Mouse (Mus musculus) heart, postnatal 14 days (tissue): ENCODE measurements at regions not wholly inside any gene's neighbourhood (a gene's known extent, or its start where the extent isn't known, plus 50 kb on each side); places are given as distances from the start of the nearest gene placed in this dataset.

Experiments used
- DNase-seq, 2 experiments: peaks; one replicate each; pipeline ENCODE4 v3.0.0; 2021 to 2022
- intact Hi-C: fragments of 180-260 bp; cut with DNase I; formaldehyde crosslinking; loops from one replicate; pipeline ENCODE4 v1.15.1; 2025

DNA sequence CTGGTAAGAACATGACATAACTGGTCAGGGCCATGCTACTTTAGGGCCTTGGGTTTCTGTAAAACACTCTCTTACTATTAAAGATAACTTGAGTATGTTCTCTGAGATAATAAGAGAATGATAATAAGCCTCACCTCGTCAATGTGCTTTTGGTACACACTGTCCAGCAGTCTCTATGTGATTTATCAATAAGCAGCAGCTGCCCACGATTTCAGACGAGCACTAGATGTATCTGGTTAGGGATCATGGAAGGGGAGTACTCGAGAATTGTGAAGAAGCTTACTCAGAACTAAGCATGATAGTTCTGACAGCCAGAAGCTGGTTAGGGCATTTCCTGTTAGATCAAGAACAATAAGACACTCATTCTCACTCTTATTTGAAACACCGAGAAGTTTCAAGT lies 53.8 kb downstream of the Neurod6 start:
- intact Hi-C loops, result no loop called here
- no peak for DNase-seq

DNA sequence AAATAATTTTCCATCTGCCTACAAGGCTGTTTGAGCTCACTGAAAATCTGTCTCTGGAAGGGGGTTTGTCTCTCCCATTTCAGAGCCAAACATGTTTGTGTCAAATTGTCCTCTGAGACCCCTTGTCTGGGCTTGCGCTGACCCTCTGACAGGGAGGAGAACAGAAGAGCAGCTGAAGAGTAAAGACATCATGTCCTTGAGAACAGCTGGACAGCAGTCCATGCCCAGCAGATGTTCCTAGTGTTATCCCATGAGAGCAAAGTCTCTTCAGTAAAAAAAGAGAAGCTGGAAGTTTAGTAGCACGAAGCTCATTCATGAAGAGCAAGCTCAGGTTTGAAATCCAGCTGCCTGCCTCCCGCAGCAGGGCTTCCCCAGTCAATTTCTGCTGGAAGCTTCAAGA lies 60.7 kb downstream of the Neurod6 start:
- intact Hi-C loops, result no loop called here
- DNase-seq, result peak in 1 of 2 experiments; percentile 18

GRCm38 (mm10) chr6:55617922-55618481 lies 63.1 kb downstream of the Neurod6 start:
- DNase-seq, result peak; percentile 31 to 42
- intact Hi-C loops, result no loop called here

DNA sequence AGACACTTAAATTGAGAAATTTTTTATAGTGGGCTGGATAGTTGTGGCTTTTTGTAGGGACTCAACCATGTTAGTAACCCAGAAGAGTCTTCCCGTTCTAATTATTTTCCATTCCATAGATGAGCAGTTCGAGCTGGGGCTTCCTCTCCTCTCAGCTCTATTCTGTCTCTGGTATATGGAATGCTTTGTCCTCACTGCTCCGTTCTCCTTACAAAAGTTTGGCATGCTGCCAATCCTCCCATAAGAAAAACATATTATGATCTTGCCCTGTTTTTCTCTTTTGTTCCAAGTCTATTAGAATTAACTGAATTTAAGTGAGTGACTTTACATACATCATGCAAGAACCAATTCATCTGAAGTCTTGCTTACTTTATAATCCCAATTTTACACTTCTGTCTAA lies 70.7 kb downstream of the Neurod6 start:
- intact Hi-C loops, result no loop called here
- no peak for DNase-seq

GRCm38 (mm10) chr6:55609976-55610375 lies 71.1 kb downstream of the Neurod6 start:
- intact Hi-C loops, result no loop called here
- no peak for DNase-seq

GRCm38 (mm10) chr6:55609053-55609452 lies 72.0 kb downstream of the Neurod6 start:
- no peak for DNase-seq
- intact Hi-C loops, result no loop called here

DNA sequence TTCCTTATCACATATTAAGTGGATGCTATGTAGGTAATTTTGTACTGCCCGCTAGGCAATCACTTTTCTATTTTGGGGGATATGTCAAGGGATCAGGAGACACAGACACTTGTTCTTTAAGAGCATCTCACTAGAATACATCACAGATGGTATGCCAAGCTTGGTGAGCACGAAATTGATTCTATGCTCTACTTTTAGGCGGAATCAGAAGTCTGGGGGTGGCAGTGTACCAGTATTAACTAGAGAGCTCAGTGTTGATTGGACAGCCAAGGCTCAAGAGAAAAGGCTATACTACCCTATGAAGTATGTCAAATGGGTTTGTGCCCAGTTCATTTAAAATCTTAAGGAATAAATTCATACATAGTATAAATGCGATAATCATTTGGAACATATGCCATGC lies 84.0 kb downstream of the Neurod6 start:
- DNase-seq, result no peak
- intact Hi-C loops, result no loop called here

DNA sequence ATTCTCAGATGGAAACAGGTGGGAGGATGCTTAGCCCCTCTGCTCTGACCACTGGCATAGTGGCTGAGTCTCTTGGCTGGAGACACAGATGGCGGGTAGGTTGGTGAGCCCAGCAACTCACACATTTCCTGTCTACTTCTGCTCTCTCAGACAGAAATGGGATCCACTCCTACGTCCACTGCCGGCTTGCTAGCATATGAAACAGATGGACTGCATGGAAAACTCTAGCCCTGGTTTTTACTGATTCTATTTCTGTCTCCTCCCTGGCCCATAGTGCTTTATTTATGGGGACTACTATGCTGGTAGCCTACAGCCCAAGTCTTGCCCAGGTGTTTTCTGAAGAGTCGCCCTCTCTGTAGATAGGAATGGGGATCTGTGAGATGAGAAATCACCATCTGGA lies 88.9 kb downstream of the Neurod6 start:
- intact Hi-C loops, result no loop called here
- no peak for DNase-seq

DNA sequence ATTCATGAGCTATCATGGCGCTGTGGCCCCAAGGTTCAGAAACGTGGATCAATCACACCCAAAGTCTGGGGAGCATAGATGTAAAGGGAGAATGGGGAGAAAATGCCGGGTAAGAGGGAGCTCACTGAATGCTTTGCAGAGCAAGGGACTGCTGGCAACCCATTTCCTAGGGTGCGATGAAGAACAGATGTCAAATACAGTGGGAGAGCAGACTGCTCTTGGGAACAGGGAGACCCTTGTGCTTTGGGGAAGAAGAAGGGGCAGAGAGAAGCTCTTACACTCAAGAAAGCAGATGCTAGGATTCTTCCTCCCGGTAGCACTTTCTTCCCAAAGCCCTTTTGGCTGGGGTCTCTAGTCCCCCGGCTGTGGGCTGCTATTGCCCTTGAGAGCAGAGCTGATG lies 100.0 kb downstream of the Neurod6 start:
- intact Hi-C loops, result no loop called here
- DNase-seq, result no peak

GRCm38 (mm10) chr6:55580036-55580435 lies 101.0 kb downstream of the Neurod6 start:
- DNase-seq, result no peak
- intact Hi-C loops, result no loop called here

DNA sequence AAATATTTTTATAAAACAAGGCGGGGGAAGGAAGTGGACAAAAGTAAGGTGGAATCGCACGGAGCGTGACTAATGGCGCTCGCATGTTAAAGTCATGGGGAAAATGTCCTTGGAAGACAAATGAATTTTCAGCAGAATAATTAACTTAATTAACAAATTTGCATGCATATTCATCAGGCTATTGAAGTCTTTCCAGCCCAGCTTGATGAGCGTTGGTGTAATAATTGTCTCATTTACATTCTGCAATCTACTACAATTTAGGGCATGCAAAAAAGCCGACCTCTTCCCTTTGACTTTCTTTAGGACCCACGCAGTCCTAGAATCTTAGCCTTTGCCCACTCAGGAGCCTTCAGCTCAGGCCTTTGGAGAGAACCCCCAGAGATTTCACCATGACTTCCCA lies 101.5 kb downstream of the Neurod6 start:
- intact Hi-C loops, result no loop called here
- DNase-seq, result no peak

- intact Hi-C loops, result no loop called here
- DNase-seq, result no peak
These were observed 102.0 kb downstream of the Neurod6 start for GRCm38 (mm10) chr6:55579105-55579504.

DNA sequence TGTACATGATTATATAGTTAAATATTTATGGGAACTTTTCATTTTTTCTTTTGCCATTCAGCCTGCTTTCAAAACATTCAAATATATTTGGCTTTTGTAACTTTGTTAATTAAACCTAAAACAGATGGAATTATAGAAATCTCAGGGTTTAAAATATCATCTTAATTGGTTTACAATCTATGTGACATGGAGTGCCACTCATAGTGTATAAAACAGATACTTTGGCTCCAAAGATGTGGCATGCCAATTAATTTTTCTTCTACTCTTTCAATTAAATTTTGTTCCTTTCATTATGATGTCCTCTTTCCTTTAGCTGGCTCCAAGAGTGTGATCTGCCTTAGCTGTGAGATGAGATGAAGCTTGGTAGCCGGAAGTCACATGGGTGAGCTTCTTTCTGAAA lies 103.0 kb downstream of the Neurod6 start:
- no peak for DNase-seq
- intact Hi-C loops, result no loop called here

DNA sequence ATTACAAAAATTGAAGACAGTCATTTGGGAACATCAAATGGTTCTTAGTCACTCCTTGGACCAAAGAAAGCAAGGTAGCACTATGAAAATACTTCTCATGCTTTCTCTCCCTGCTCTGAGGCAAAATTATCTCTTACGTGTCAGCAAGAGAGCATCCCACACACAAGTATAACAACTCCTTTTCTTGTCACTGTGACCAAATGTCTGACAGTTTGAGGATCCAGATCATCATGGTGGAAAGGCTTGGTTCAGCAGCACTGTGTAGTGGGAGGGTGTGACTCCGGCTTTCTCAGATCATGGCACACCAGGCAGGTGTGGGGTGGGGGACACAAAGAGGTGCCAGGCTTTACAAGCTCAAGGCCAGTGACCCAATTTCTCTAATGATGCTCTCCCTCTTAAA lies 113.5 kb downstream of the Neurod6 start:
- DNase-seq, result no peak
- intact Hi-C loops, result no loop called here

DNA sequence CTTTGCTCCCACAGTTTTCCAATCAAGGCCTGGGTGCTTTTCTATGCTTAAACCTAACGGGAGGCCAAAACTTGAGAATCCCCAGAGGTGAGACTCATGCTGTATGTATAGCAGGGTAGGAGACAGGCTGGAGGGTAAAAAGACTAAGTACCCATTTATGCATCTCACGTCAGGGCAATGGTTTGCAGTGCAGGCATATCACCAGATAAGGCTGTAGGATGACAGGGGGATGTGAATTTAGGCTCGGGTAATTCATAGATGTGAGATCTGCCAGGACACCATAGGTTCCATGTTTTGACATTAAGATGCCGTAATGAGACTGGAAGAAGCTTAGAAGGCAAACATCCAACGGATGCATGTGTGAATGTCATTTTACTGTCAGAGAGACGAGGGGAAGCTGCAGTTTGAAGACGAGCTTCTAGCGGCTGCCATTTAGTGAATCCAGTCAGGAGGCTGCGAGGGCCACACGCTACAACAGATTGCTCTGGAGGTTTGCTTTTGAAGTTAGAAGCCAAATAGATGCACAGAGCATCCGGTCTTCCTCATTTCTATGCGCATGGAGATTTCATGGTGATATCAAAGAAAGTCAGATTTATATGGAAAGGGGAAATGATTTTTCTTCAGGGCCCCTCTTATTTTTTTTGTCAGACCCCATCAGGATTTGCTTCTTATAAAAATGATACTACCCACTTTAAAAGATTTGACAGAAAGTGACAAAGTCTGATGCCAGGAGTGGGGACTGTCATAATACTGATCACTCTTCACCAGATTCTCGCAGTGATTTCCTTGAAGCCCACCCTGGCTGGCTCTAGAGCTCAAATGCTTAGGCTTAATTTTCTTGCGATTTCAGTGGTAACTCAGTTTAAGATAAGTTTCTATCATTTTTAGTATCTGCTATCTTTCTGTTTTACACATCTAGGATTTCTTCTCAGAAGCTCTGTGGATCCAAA lies 113.8 kb downstream of the Adcyap1r1 start:
- intact Hi-C loops, result no loop called here
- DNase-seq, result no peak

DNA sequence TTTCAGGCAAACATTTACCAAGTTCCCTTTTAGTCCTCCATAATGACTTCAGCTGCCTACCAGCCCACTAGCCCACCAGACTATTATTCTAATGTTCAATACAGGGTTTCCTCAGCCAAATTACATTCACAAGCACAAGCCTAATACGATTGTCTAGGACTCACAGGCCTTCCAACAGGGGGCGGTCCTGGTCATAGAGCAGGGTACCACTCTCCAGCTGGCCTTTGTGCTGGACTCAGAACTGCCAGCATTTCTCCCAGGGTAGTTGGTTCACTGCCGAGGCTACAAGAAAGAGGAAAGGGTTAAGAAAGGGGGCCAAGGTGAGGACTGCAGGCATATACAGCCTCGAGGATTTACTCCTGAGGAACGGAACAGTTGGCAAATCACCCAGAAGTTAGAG lies 108.8 kb downstream of the Adcyap1r1 start:
- DNase-seq, result no peak
- intact Hi-C loops, result no loop called here

DNA sequence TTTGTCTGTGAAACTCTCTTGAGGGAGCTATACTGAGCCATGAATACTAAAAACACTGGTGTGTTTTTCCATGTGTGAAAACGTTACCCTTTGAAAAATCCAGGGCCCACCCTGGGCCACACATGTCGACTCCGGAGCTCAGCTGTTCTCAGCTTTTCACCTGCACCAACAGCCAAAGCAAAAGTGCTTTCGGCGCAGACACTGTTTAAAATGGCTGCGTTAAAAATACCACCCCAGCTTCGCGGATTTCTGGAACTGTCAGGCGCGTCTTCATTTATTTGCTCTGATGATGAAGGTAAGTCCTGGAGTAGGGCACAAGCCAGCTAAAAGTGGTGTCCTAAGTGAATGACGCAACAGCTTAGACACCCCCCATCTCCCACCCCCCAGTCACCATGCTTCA lies 108.0 kb downstream of the Adcyap1r1 start:
- intact Hi-C loops, result no loop called here
- no peak for DNase-seq
